Mouse (Mus musculus): ENCODE data around the gene Farp1.

GRCm38 (mm10) chr14:121318382-121318781 lies 283.4 kb downstream of the Farp1 start:
- TF ChIP-seq MAFK (IDR thresholded peaks at IDR 0.05; ENCODE audit: insufficient read depth, low read depth, low read length) (no peak), ZNF384 (IDR thresholded peaks at IDR 0.05; ENCODE audit: low read depth, low read length) (no peak), HCFC1 (IDR thresholded peaks at IDR 0.05; ENCODE audit: borderline replicate concordance, insufficient read depth, low read length) (no peak)

Data from ES-E14 (cell line).